Mouse (Mus musculus): ENCODE measurements around the gene Car6.

DNA sequence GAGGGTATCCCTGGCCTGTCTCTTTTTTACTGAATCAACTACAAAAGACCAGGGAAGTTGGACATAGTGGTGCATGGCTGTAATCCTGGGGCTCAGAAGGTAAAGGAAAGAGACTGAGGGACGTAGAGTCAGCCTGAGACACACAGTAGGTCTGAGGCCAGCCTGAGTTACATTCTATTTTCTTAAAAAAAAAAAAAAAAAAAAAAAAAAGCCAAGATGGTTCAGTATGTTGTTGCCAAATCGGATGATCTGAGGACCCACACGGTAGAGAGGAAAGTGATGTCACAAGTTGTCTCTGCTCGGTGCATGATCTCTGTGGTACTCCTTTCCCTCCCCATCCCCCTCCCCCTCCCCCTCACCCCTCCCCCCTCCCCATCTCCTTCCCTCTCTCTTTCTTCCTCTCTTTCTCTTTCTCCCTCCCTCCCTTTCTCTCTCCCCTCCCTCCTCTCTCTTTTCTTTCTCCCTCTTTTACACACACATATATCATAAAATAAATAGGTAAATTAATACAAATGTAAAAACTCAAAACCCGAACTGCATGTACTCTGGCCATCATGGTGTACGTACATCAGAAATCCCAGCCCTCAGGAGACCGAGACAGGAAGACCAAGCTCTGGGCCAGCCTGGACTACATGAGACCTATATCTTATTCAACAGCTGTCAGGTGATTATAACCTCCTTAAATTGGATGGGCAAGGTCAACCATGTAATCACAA is 63.6 kb downstream of the Car6 start:
- TF ChIP-seq ZNF384 (IDR thresholded peaks at IDR 0.05; ENCODE audit: low read depth, low read length) (no peak), ZC3H11A (IDR thresholded peaks at IDR 0.05; ENCODE audit: borderline replicate concordance, low read depth, low read length) (no peak), CHD2 (IDR thresholded peaks at IDR 0.05; ENCODE audit: low read depth, low read length) (no peak)
